ENCODE assay signal across 20 mouse cellular contexts in the genomic region with DNA sequence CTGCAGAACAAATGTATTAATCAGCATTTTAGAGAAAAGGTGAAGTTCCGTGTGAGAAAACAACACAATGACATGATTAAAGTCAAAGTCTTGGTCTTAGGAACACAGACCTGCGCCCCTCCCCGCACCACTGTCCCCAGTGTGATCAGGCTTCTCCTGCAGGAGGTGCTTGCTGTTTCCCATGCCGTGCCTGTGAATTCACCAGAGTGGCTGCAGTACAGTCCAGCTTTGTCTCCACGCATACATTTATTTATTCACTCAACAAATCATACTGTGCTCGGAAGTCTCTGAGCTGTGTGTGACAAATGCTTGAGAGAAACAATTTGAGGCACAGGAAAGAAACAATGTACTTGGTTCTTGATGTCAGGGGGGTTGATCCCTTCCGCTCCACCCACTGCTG. TPM values are rescaled to one million over a fixed set of nuclear protein-coding genes. Genes with fewer than 3 reads are reported as not detected.
DNase-seq lines count a peak whose midpoint lies in the region; ATAC-seq lines count a peak whose summit lies in the region.
"Had no signal": no experiment of that assay in that cellular context is flagged by ENCODE, and none has a peak within 500 bp of the region (broad histone marks: within the 10 kb centered on the region; RNA-seq: fewer than 3 reads in every experiment).

No protein-coding gene starts in this region.

- peaks cover 11% of the 10 kb centered on the region for H3K4me1 ChIP-seq in heart, embryonic 10.5 days
- peaks cover 13% of the 10 kb centered on the region for H3K4me1 ChIP-seq in hindbrain, embryonic 10.5 days (replicated peaks)
- H3K4me1 ChIP-seq in hindbrain, embryonic 12.5 days = peaks cover 8% of the 10 kb centered on the region
- H3K4me1 ChIP-seq in hindbrain, embryonic 13.5 days (replicated peaks) = peaks cover 7% of the 10 kb centered on the region
- H3K4me1 ChIP-seq in midbrain, embryonic 16.5 days (ENCODE audit: control insufficient read depth, insufficient read depth, low read length) = no peaks in the 10 kb centered on the region
- H3K4me1 ChIP-seq: limb, embryonic 15.5 days had no signal

- 0 out of 2 replicates have a peak overlapping the region, but pooled peaks have one; percentile 47 for H3K27ac ChIP-seq in heart, embryonic 10.5 days
- peak overlapping the region; percentile 45 for H3K27ac ChIP-seq in hindbrain, embryonic 10.5 days
- H3K27ac ChIP-seq in hindbrain, embryonic 12.5 days = no peak overlapping the region
- no peak overlapping the region for H3K27ac ChIP-seq in hindbrain, embryonic 13.5 days
- no peak overlapping the region for H3K27ac ChIP-seq in midbrain, embryonic 16.5 days (ENCODE audit: low read length)
- H3K27ac ChIP-seq: embryonic facial prominence, embryonic 13.5 days; limb, embryonic 15.5 days; stomach, postnatal 0 days had no signal

- H3K9me3 ChIP-seq in heart, embryonic 10.5 days = no peaks in the 10 kb centered on the region
- H3K9me3 ChIP-seq in hindbrain, embryonic 10.5 days = no peaks in the 10 kb centered on the region
- no peaks in the 10 kb centered on the region for H3K9me3 ChIP-seq in hindbrain, embryonic 12.5 days (replicated peaks)
- no peaks in the 10 kb centered on the region for H3K9me3 ChIP-seq in hindbrain, embryonic 13.5 days
- no peaks in the 10 kb centered on the region for H3K9me3 ChIP-seq in midbrain, embryonic 16.5 days (replicated peaks; ENCODE audit: control insufficient read depth, low read length, poor library complexity, severe bottlenecking)
- H3K9me3 ChIP-seq: embryonic facial prominence, embryonic 13.5 days; limb, embryonic 15.5 days had no signal

- intact Hi-C loops in heart, postnatal 25 days (cut with DNase I) = no loop called here

- 29% methylated on average over 7 of the region's 7 CpGs for WGBS in heart, embryonic 10.5 days
- 33% methylated on average over 7 of the region's 7 CpGs for WGBS in hindbrain, embryonic 10.5 days
- WGBS in hindbrain, embryonic 12.5 days = 22% methylated on average over 7 of the region's 7 CpGs
- 18% methylated on average over 7 of the region's 7 CpGs for WGBS in hindbrain, embryonic 13.5 days
- WGBS in midbrain, embryonic 16.5 days = 24% methylated on average over 7 of the region's 7 CpGs

- H3K4me2 ChIP-seq in hindbrain, embryonic 12.5 days (replicated peaks) = no peak overlapping the region; the same call in 1 of the 2 replicates
- H3K4me2 ChIP-seq in hindbrain, embryonic 13.5 days = peak overlapping the region; percentile 27; the same call in 1 of the 2 replicates
- peak overlapping the region; percentile 19 for H3K4me2 ChIP-seq in midbrain, embryonic 16.5 days (ENCODE audit: low read length)
- H3K4me2 ChIP-seq: embryonic facial prominence, embryonic 13.5 days; limb, embryonic 15.5 days had no signal

- H3K27me3 ChIP-seq in heart, embryonic 10.5 days (ENCODE audit: insufficient read depth, poor library complexity, severe bottlenecking) = no peaks in the 10 kb centered on the region
- H3K27me3 ChIP-seq in hindbrain, embryonic 10.5 days (ENCODE audit: insufficient read depth, poor library complexity, severe bottlenecking) = no peaks in the 10 kb centered on the region
- no peaks in the 10 kb centered on the region for H3K27me3 ChIP-seq in hindbrain, embryonic 12.5 days
- H3K27me3 ChIP-seq in hindbrain, embryonic 13.5 days = no peaks in the 10 kb centered on the region
- no peaks in the 10 kb centered on the region for H3K27me3 ChIP-seq in midbrain, embryonic 16.5 days (ENCODE audit: control insufficient read depth, insufficient read depth, low read depth, low read length)
- H3K27me3 ChIP-seq: embryonic facial prominence, embryonic 13.5 days; limb, embryonic 15.5 days; Patski had no signal

- H3K36me3 ChIP-seq in heart, embryonic 10.5 days = no peaks in the 10 kb centered on the region
- H3K36me3 ChIP-seq in hindbrain, embryonic 10.5 days = no peaks in the 10 kb centered on the region
- no peaks in the 10 kb centered on the region for H3K36me3 ChIP-seq in hindbrain, embryonic 12.5 days
- H3K36me3 ChIP-seq in hindbrain, embryonic 13.5 days = no peaks in the 10 kb centered on the region
- no peaks in the 10 kb centered on the region for H3K36me3 ChIP-seq in midbrain, embryonic 16.5 days (ENCODE audit: control insufficient read depth, insufficient read depth, low read length)
- H3K36me3 ChIP-seq: embryonic facial prominence, embryonic 13.5 days; limb, embryonic 15.5 days had no signal

- H3K4me3 ChIP-seq in heart, embryonic 10.5 days = peak overlapping the region; percentile 35
- H3K4me3 ChIP-seq in hindbrain, embryonic 10.5 days = 0 out of 2 replicates have a peak overlapping the region, but pooled peaks have one; percentile 2
- H3K4me3 ChIP-seq in hindbrain, embryonic 12.5 days = no peak overlapping the region
- H3K4me3 ChIP-seq in hindbrain, embryonic 13.5 days = no peak overlapping the region
- H3K4me3 ChIP-seq in midbrain, embryonic 16.5 days (ENCODE audit: low read depth, low read length) = no peak overlapping the region
- H3K4me3 ChIP-seq: embryonic facial prominence, embryonic 13.5 days; limb, embryonic 15.5 days had no signal

- DNase-seq in heart, embryonic 10.5 days (ENCODE audit: low spot score) = no peak
- DNase-seq in heart, postnatal 25 days (ENCODE audit: low spot score) = no peak
- no peak for DNase-seq in hindbrain, embryonic 10.5 days (ENCODE audit: low spot score)
- no peak for DNase-seq in adrenal gland, adult 18-20 months (ENCODE audit: low spot score in 2 of 2)
- DNase-seq: adrenal gland, postnatal 36 days; cerebellum, adult 2 months; gastrocnemius, postnatal 25 days; kidney, adult 9 months; kidney, postnatal 4 days; lung, postnatal 36 days; right cerebral cortex, postnatal 25 days had no signal

- no peak overlapping the region for H3K9ac ChIP-seq in hindbrain, embryonic 12.5 days
- no peak overlapping the region for H3K9ac ChIP-seq in hindbrain, embryonic 13.5 days
- no peak overlapping the region for H3K9ac ChIP-seq in midbrain, embryonic 16.5 days (ENCODE audit: low read depth, low read length)
- H3K9ac ChIP-seq: embryonic facial prominence, embryonic 13.5 days; limb, embryonic 15.5 days had no signal

- ATAC-seq in hindbrain, embryonic 12.5 days (ENCODE audit: low FRiP score) = no peak
- no peak for ATAC-seq in hindbrain, embryonic 13.5 days (ENCODE audit: low FRiP score)
- ATAC-seq in midbrain, embryonic 16.5 days = no peak
- ATAC-seq: inflammation-experienced regulatory T-cells, adult 6 months; Patski had no signal

RNA-seq across cellular contexts. Expression of gene Tnfaip6, which starts 21.4 kb away (rescaled TPM):
- 4.5 and 6.7 TPM in 2 replicates for polyA plus RNA-seq in heart, embryonic 10.5 days (2016; fragmentation: Nextera tagmentation; extraction: Ambion mirVana)
- under 1 TPM; 0.75 to 0.98 TPM for total RNA-seq in heart, postnatal 25 days (2021)
- polyA plus RNA-seq in hindbrain, embryonic 10.5 days (2016; fragmentation: Nextera tagmentation; extraction: Ambion mirVana) = 23.7 and 28.6 TPM in 2 replicates
- 26.0 and 34.5 TPM in 2 replicates for polyA plus RNA-seq in hindbrain, embryonic 12.5 days (2016; fragmentation: Nextera tagmentation; extraction: Ambion mirVana)
- 7.9 and 8.6 TPM in 2 replicates for polyA plus RNA-seq in hindbrain, embryonic 13.5 days (2015; fragmentation: Nextera tagmentation; extraction: Ambion mirVana)
- polyA plus RNA-seq in midbrain, embryonic 16.5 days (2015; fragmentation: Nextera tagmentation; extraction: Ambion mirVana) = 2.8 and 3.8 TPM in 2 replicates
- 1 to 10 TPM; 1.7 to 2.3 TPM for total RNA-seq in adrenal gland, adult 18-20 months (2021)
- total RNA-seq: common myeloid progenitor, adult 5-6 weeks had no signal
- polyA plus RNA-seq: Patski had no signal

RNA-seq across cellular contexts. Expression of gene Nmi, which starts 43.1 kb away (rescaled TPM):
- polyA plus RNA-seq in heart, embryonic 10.5 days (2016; fragmentation: Nextera tagmentation; extraction: Ambion mirVana) = 6.5 and 8.0 TPM in 2 replicates
- total RNA-seq in heart, postnatal 25 days (2021) = 1 to 10 TPM; 5.6 to 6.4 TPM
- polyA plus RNA-seq in hindbrain, embryonic 10.5 days (2016; fragmentation: Nextera tagmentation; extraction: Ambion mirVana) = 4.6 and 7.0 TPM in 2 replicates
- 7.8 and 9.9 TPM in 2 replicates for polyA plus RNA-seq in hindbrain, embryonic 12.5 days (2016; fragmentation: Nextera tagmentation; extraction: Ambion mirVana)
- 5.8 and 6.4 TPM in 2 replicates for polyA plus RNA-seq in hindbrain, embryonic 13.5 days (2015; fragmentation: Nextera tagmentation; extraction: Ambion mirVana)
- polyA plus RNA-seq in midbrain, embryonic 16.5 days (2015; fragmentation: Nextera tagmentation; extraction: Ambion mirVana) = 3.3 and 4.3 TPM in 2 replicates
- total RNA-seq in adrenal gland, adult 18-20 months (2021) = 10 to 100 TPM in 1 of 2 experiments, 1 to 10 TPM in 1; 9.1 to 11.6 TPM

RNA-seq across cellular contexts. Expression of gene Rif1, which starts 56.3 kb away (rescaled TPM):
- 24.4 and 32.4 TPM in 2 replicates for polyA plus RNA-seq in heart, embryonic 10.5 days (2016; fragmentation: Nextera tagmentation; extraction: Ambion mirVana)
- total RNA-seq in heart, postnatal 25 days (2021) = 10 to 100 TPM; 19.2 to 21.7 TPM
- 26.2 and 41.2 TPM in 2 replicates for polyA plus RNA-seq in hindbrain, embryonic 10.5 days (2016; fragmentation: Nextera tagmentation; extraction: Ambion mirVana)
- 45.5 and 45.9 TPM in 2 replicates for polyA plus RNA-seq in hindbrain, embryonic 12.5 days (2016; fragmentation: Nextera tagmentation; extraction: Ambion mirVana)
- polyA plus RNA-seq in hindbrain, embryonic 13.5 days (2015; fragmentation: Nextera tagmentation; extraction: Ambion mirVana) = 20.0 and 21.1 TPM in 2 replicates
- polyA plus RNA-seq in midbrain, embryonic 16.5 days (2015; fragmentation: Nextera tagmentation; extraction: Ambion mirVana) = 18.2 and 19.3 TPM in 2 replicates
- total RNA-seq in adrenal gland, adult 18-20 months (2021) = 10 to 100 TPM; 29.1 to 34.4 TPM

Comparison
In these comparisons a context has a peak if more than half of its experiments do, and no peak if none do; other contexts are left out.
1. H3K27ac ChIP-seq: peak in heart, embryonic 10.5 days (single experiment) and hindbrain, embryonic 10.5 days (single experiment); none in hindbrain, embryonic 12.5 days (single experiment), hindbrain, embryonic 13.5 days (single experiment) and midbrain, embryonic 16.5 days (single experiment).
2. H3K4me3 ChIP-seq: peak in heart, embryonic 10.5 days (single experiment) and hindbrain, embryonic 10.5 days (single experiment); none in hindbrain, embryonic 12.5 days (single experiment), hindbrain, embryonic 13.5 days (single experiment) and midbrain, embryonic 16.5 days (single experiment).